Mouse (Mus musculus) hindbrain, embryonic 11.5 days (tissue): ENCODE measurements around the gene Pkp4. TPM values are rescaled to one million over a fixed set of nuclear protein-coding genes. Genes with fewer than 3 reads are reported as not detected.

Experiments
- ATAC-seq: fragments of 200-750 bp; cut with Nextera tagmentation; 2 replicates; pipeline ENCODE4 v1.8.0; 2017; ENCODE audit warnings: mild to moderate bottlenecking, moderate TSS enrichment, moderate library complexity; ENCODE audit not compliant: low FRiP score
- DNase-seq: peaks from one replicate; pipeline ENCODE4 v3.0.0-alpha.2; 2015; ENCODE audit warnings: low spot score
- H3K27ac ChIP-seq: fragments of 300-500 bp; sonication (generic); 2 replicates; pipeline ENCODE4 v1.5.1; 2014; ENCODE audit warnings: mild to moderate bottlenecking, low read depth, low read length
- H3K27me3 ChIP-seq: fragments of 300-500 bp; sonication (generic); 2 replicates; pipeline ENCODE4 v1.6.1; 2014; ENCODE audit warnings: mild to moderate bottlenecking, low read length, moderate library complexity, mixed read lengths; ENCODE audit not compliant: control insufficient read depth, insufficient read depth
- H3K36me3 ChIP-seq: fragments of 300-500 bp; sonication (generic); 2 replicates; pipeline ENCODE4 v1.6.1; 2014; ENCODE audit warnings: mild to moderate bottlenecking, low read length, moderate library complexity, mixed read lengths; ENCODE audit not compliant: control insufficient read depth, insufficient read depth
- H3K4me1 ChIP-seq: fragments of 300-500 bp; sonication (generic); replicated peaks from 2 replicates; pipeline ENCODE4 v1.6.1; 2014; ENCODE audit warnings: low read length, mixed read lengths; ENCODE audit not compliant: control insufficient read depth, insufficient read depth
- H3K4me2 ChIP-seq: fragments of 300-500 bp; sonication (generic); replicated peaks from 2 replicates; pipeline ENCODE4 v1.6.1; 2014; ENCODE audit warnings: mild to moderate bottlenecking, low read depth, low read length
- H3K4me3 ChIP-seq: fragments of 300-500 bp; sonication (generic); 2 replicates; pipeline ENCODE4 v1.5.1; 2014; ENCODE audit warnings: low read depth, low read length
- H3K9ac ChIP-seq: fragments of 300-500 bp; sonication (generic); 2 replicates; pipeline ENCODE4 v1.6.1; 2014; ENCODE audit warnings: low read depth, low read length
- H3K9me3 ChIP-seq: fragments of 300-500 bp; sonication (generic); 2 replicates; pipeline ENCODE4 v1.6.1; 2016; ENCODE audit warnings: low read length; ENCODE audit not compliant: control insufficient read depth
- WGBS: fragments of 180-500 bp; shearing (Covaris S2); extraction: QIAGEN DNeasy Blood & Tissue Kit; methylation state at CpG from one replicate; pipeline ENCODE4 v1.1.7; 2014; 5-methylcytosine and 5-hydroxymethylcytosine counted together
- polyA plus RNA-seq: library from polyadenylated mRNA; unstranded; fragments of >200 nt; fragmentation: Nextera tagmentation; extraction: Ambion mirVana; gene quantifications from 2 replicates; pipeline ENCODE4 v1.2.1, GENCODE M21; 2014

Gene Pkp4
- polyA plus RNA-seq, 1 experiment from 2014 or later = 21.3 TPM

- no peak for DNase-seq
- Histone ChIP-seq H3K4me2 (no peak overlapping the region), H3K4me1 (no peaks in the 10 kb centered on the region), H3K36me3 (peaks cover 4% of the 10 kb centered on the region; the same call in 1 of the 2 replicates), H3K9ac (no peak overlapping the region), H3K27me3 (no peaks in the 10 kb centered on the region), H3K27ac (no peak overlapping the region), H3K4me3 (no peak overlapping the region), H3K9me3 (no peaks in the 10 kb centered on the region)
- ATAC-seq = no peak
- 75% methylated on average over 11 of the region's 11 CpGs for WGBS
These were observed 177.9 kb downstream of the Pkp4 start for GRCm38 (mm10) chr2:59338501-59338900.

- H3K4me1 ChIP-seq = no peaks in the 10 kb centered on the region
- WGBS = 88% methylated on average over 8 of the region's 8 CpGs
- H3K4me2 ChIP-seq = no peak overlapping the region
- H3K27ac ChIP-seq = no peak overlapping the region
- no peaks in the 10 kb centered on the region for H3K27me3 ChIP-seq
- no peak overlapping the region for H3K4me3 ChIP-seq
- no peaks in the 10 kb centered on the region for H3K9me3 ChIP-seq
- no peak overlapping the region for H3K9ac ChIP-seq
- peaks cover 4% of the 10 kb centered on the region; the same call in 1 of the 2 replicates for H3K36me3 ChIP-seq
- ATAC-seq = no peak
- DNase-seq = no peak
These were observed 178.3 kb downstream of the Pkp4 start for GRCm38 (mm10) chr2:59338926-59339325.

- peaks cover 8% of the 10 kb centered on the region; the same call in 1 of the 2 replicates for H3K36me3 ChIP-seq
These were observed 179.3 kb downstream of the Pkp4 start for GRCm38 (mm10) chr2:59339776-59340539.

GRCm38 (mm10) chr2:59340878-59341277, 180.2 kb downstream of the Pkp4 start:
- Histone ChIP-seq H3K9ac (no peak overlapping the region), H3K4me3 (no peak overlapping the region), H3K27ac (no peak overlapping the region), H3K9me3 (no peaks in the 10 kb centered on the region), H3K36me3 (peaks cover 9% of the 10 kb centered on the region; the same call in 1 of the 2 replicates), H3K4me2 (no peak overlapping the region), H3K27me3 (no peaks in the 10 kb centered on the region), H3K4me1 (no peaks in the 10 kb centered on the region)
- 89% methylated on average over 1 of the region's 1 CpGs for WGBS
- no peak for DNase-seq
- no peak for ATAC-seq

More at GRCm38 (mm10) chr2:59339776-59340539, 179.3 kb downstream of the Pkp4 start:
- DNase-seq (no peak), ATAC-seq (no peak)
- WGBS = 89% methylated on average over 5 of the region's 5 CpGs
- Histone ChIP-seq H3K9ac (no peak overlapping the region), H3K27ac (no peak overlapping the region), H3K4me3 (no peak overlapping the region), H3K9me3 (no peaks in the 10 kb centered on the region), H3K4me1 (no peaks in the 10 kb centered on the region), H3K27me3 (no peaks in the 10 kb centered on the region), H3K4me2 (no peak overlapping the region)

GRCm38 (mm10) chr2:59342591-59343210, 182.1 kb downstream of the Pkp4 start:
- no peaks in the 10 kb centered on the region for H3K27me3 ChIP-seq
- ATAC-seq (no peak), DNase-seq (no peak)
- H3K9me3 ChIP-seq = no peaks in the 10 kb centered on the region
- H3K4me1 ChIP-seq = no peaks in the 10 kb centered on the region
- WGBS = 90% methylated on average over 6 of the region's 6 CpGs
- H3K4me2 ChIP-seq = no peak overlapping the region
- no peak overlapping the region for H3K4me3 ChIP-seq
- H3K36me3 ChIP-seq = peaks cover 9% of the 10 kb centered on the region; the same call in 1 of the 2 replicates
- H3K27ac ChIP-seq = no peak overlapping the region
- H3K9ac ChIP-seq = no peak overlapping the region

- H3K27ac ChIP-seq = no peak overlapping the region
- H3K4me2 ChIP-seq = no peak overlapping the region
- no peak overlapping the region for H3K4me3 ChIP-seq
- 90% methylated on average over 11 of the region's 11 CpGs for WGBS
- H3K9me3 ChIP-seq = no peaks in the 10 kb centered on the region
- no peaks in the 10 kb centered on the region for H3K4me1 ChIP-seq
- H3K27me3 ChIP-seq = no peaks in the 10 kb centered on the region
- H3K9ac ChIP-seq = no peak overlapping the region
- ATAC-seq = no peak
- peaks cover 12% of the 10 kb centered on the region; the same call in 1 of the 2 replicates for H3K36me3 ChIP-seq
- no peak for DNase-seq
These were observed 183.2 kb downstream of the Pkp4 start for GRCm38 (mm10) chr2:59343834-59344233.

- H3K27me3 ChIP-seq = no peaks in the 10 kb centered on the region
- DNase-seq = no peak
- no peak overlapping the region for H3K27ac ChIP-seq
- H3K36me3 ChIP-seq = 0 out of 2 replicates have a peak, but pooled peaks cover 10% of the 10 kb centered on the region
- H3K9me3 ChIP-seq = no peaks in the 10 kb centered on the region
- ATAC-seq = no peak
- no peak overlapping the region for H3K9ac ChIP-seq
- no peaks in the 10 kb centered on the region; the same call in 1 of the 2 replicates for H3K4me1 ChIP-seq
- H3K4me3 ChIP-seq = no peak overlapping the region
- WGBS = 95% methylated on average over 13 of the region's 13 CpGs
- no peak overlapping the region for H3K4me2 ChIP-seq
These were observed 184.0 kb downstream of the Pkp4 start for GRCm38 (mm10) chr2:59344699-59345098.

- no peak for DNase-seq
- no peaks in the 10 kb centered on the region; the same call in 1 of the 2 replicates for H3K4me1 ChIP-seq
- H3K9me3 ChIP-seq = no peaks in the 10 kb centered on the region
- no peak overlapping the region for H3K27ac ChIP-seq
- no peak overlapping the region for H3K4me2 ChIP-seq
- H3K36me3 ChIP-seq = 0 out of 2 replicates have a peak, but pooled peaks cover 10% of the 10 kb centered on the region
- no peaks in the 10 kb centered on the region for H3K27me3 ChIP-seq
- no peak for ATAC-seq
- 91% methylated on average over 11 of the region's 11 CpGs for WGBS
- no peak overlapping the region for H3K9ac ChIP-seq
- no peak overlapping the region for H3K4me3 ChIP-seq
These were observed 184.6 kb downstream of the Pkp4 start for GRCm38 (mm10) chr2:59345141-59345839.
